Mouse (Mus musculus) midbrain, postnatal 0 days (tissue): ENCODE results near the gene Oas1f. TPM values are rescaled to one million over a fixed set of nuclear protein-coding genes. Genes with fewer than 3 reads are reported as not detected.
A peak's percentile ranks its signal among the peaks of the same experiment; 100 is the strongest.

Experiments
- ATAC-seq: fragments of 200-750 bp; cut with Nextera tagmentation; 2 replicates; pipeline ENCODE4 v1.8.0; 2017; ENCODE audit warnings: moderate number of reproducible peaks, mild to moderate bottlenecking, moderate TSS enrichment, moderate library complexity; ENCODE audit not compliant: low FRiP score
- DNase-seq: peaks from one replicate; pipeline ENCODE4 v3.0.0-alpha.2; 2015; ENCODE audit warnings: low spot score
- H3K27ac ChIP-seq: fragments of 300-500 bp; sonication (generic); 2 replicates; pipeline ENCODE4 v1.5.1; 2014; ENCODE audit warnings: low read depth, mild to moderate bottlenecking, low read length, mixed read lengths
- H3K27me3 ChIP-seq: fragments of 300-500 bp; sonication (generic); 2 replicates; pipeline ENCODE4 v1.6.1; 2014; ENCODE audit warnings: low read length, control low read depth, mixed read lengths; ENCODE audit not compliant: insufficient read depth
- H3K36me3 ChIP-seq: fragments of 300-500 bp; sonication (generic); 2 replicates; pipeline ENCODE4 v1.6.1; 2014; ENCODE audit warnings: low read length, control low read depth, mixed read lengths; ENCODE audit not compliant: insufficient read depth
- H3K4me1 ChIP-seq: fragments of 300-500 bp; sonication (generic); 2 replicates; pipeline ENCODE4 v1.6.1; 2014; ENCODE audit warnings: mild to moderate bottlenecking, control low read depth, antibody characterized with exemption, low read length, mixed read lengths; ENCODE audit not compliant: insufficient read depth
- H3K4me2 ChIP-seq: fragments of 300-500 bp; sonication (generic); 2 replicates; pipeline ENCODE4 v1.6.1; 2014; ENCODE audit warnings: low read depth, mild to moderate bottlenecking, low read length, mixed read lengths; ENCODE audit not compliant: poor library complexity, severe bottlenecking
- H3K4me3 ChIP-seq: fragments of 300-500 bp; sonication (generic); 2 replicates; pipeline ENCODE4 v1.5.1; 2014; ENCODE audit warnings: low read depth, mild to moderate bottlenecking, low read length, moderate library complexity
- H3K9ac ChIP-seq: fragments of 300-500 bp; sonication (generic); replicated peaks from 2 replicates; pipeline ENCODE4 v1.6.1; 2014; ENCODE audit warnings: mild to moderate bottlenecking, low read length, moderate library complexity, mixed read lengths; ENCODE audit not compliant: poor library complexity, severe bottlenecking
- H3K9me3 ChIP-seq: fragments of 300-500 bp; sonication (generic); 2 replicates; pipeline ENCODE4 v1.6.1; 2016; ENCODE audit warnings: low read length, control low read depth
- CTCF ChIP-seq: IDR thresholded peaks from 2 replicates; pipeline ENCODE4 v1.5.1; 2016; ENCODE audit warnings: antibody characterized with exemption, mild to moderate bottlenecking
- WGBS: fragments of 180-500 bp; shearing (Covaris S2); extraction: QIAGEN DNeasy Blood & Tissue Kit; methylation state at CpG from one replicate; pipeline ENCODE4 v1.1.7; 2014; 5-methylcytosine and 5-hydroxymethylcytosine counted together
- polyA plus RNA-seq: library from polyadenylated mRNA; unstranded; fragments of >200 nt; fragmentation: Nextera tagmentation; extraction: Ambion mirVana; gene quantifications from 2 replicates; pipeline ENCODE4 v1.2.1, GENCODE M21; 2015
- total RNA-seq: library from RNA; depleted of rRNA; stranded (reverse); fragments of >200 nt; gene quantifications from 2 replicates; pipeline ENCODE4 v1.2.3, GENCODE M21; 2014

Gene Oas1f
- total and polyA plus RNA-seq, 2 experiments from 2014 or later, result not detected

- Histone ChIP-seq H3K27me3 (no peaks in the 10 kb centered on the region), H3K4me3 (no peak overlapping the region), H3K9ac (no peak overlapping the region), H3K4me1 (no peaks in the 10 kb centered on the region), H3K36me3 (no peaks in the 10 kb centered on the region), H3K27ac (no peak overlapping the region), H3K4me2 (peak overlapping the region; percentile 24; the same call in 1 of the 2 replicates), H3K9me3 (no peaks in the 10 kb centered on the region)
- DNase-seq (peak; percentile 33), ATAC-seq (no peak)
- 9% methylated on average over 17 of the region's 17 CpGs for WGBS
- no peak for TF ChIP-seq CTCF
Measured at GRCm38 (mm10) chr5:120833335-120834280, 13.6 kb upstream of the Oas1f start.

- ATAC-seq (no peak), DNase-seq (peak; percentile 52)
- Histone ChIP-seq H3K4me1 (no peaks in the 10 kb centered on the region), H3K9me3 (no peaks in the 10 kb centered on the region), H3K36me3 (no peaks in the 10 kb centered on the region), H3K27ac (no peak overlapping the region), H3K9ac (no peak overlapping the region), H3K4me3 (no peak overlapping the region), H3K4me2 (no peak overlapping the region), H3K27me3 (no peaks in the 10 kb centered on the region)
- 5% methylated on average over 8 of the region's 8 CpGs for WGBS
- TF ChIP-seq CTCF, result peak; percentile 75
Measured at GRCm38 (mm10) chr5:120836731-120837585, 10.2 kb upstream of the Oas1f start.

GRCm38 (mm10) chr5:120844713-120845112, 2.5 kb upstream of the Oas1f start:
- no peak overlapping the region for H3K4me3 ChIP-seq
- H3K4me1 ChIP-seq, result no peaks in the 10 kb centered on the region
- DNase-seq (peak; percentile 40), ATAC-seq (no peak)
- 66% methylated on average over 3 of the region's 3 CpGs for WGBS
- no peak for TF ChIP-seq CTCF
- H3K9me3 ChIP-seq, result no peaks in the 10 kb centered on the region
- no peak overlapping the region for H3K4me2 ChIP-seq
- no peaks in the 10 kb centered on the region for H3K36me3 ChIP-seq
- no peaks in the 10 kb centered on the region for H3K27me3 ChIP-seq
- no peak overlapping the region for H3K9ac ChIP-seq
- no peak overlapping the region for H3K27ac ChIP-seq

- no peaks in the 10 kb centered on the region for H3K27me3 ChIP-seq
- peaks cover 6% of the 10 kb centered on the region; the same call in 1 of the 2 replicates for H3K9me3 ChIP-seq
Measured at GRCm38 (mm10) chr5:120849601-120850136, 2.5 kb downstream of the Oas1f start.

GRCm38 (mm10) chr5:120859241-120859640, 12.1 kb downstream of the Oas1f start:
- Histone ChIP-seq H3K9ac (no peak overlapping the region), H3K4me3 (no peak overlapping the region), H3K9me3 (peaks cover 3% of the 10 kb centered on the region; the same call in 1 of the 2 replicates), H3K27me3 (no peaks in the 10 kb centered on the region), H3K4me1 (no peaks in the 10 kb centered on the region), H3K27ac (no peak overlapping the region), H3K36me3 (no peaks in the 10 kb centered on the region), H3K4me2 (no peak overlapping the region)
- no peak for TF ChIP-seq CTCF
- ATAC-seq (no peak), DNase-seq (no peak)
- WGBS, result 71% methylated on average over 2 of the region's 2 CpGs

More at GRCm38 (mm10) chr5:120849601-120850136, 2.5 kb downstream of the Oas1f start:
- no peak overlapping the region for H3K9ac ChIP-seq
- 63% methylated on average over 3 of the region's 3 CpGs for WGBS
- no peaks in the 10 kb centered on the region for H3K36me3 ChIP-seq
- no peak overlapping the region for H3K4me2 ChIP-seq
- H3K4me3 ChIP-seq, result no peak overlapping the region
- DNase-seq (peak; percentile 23), ATAC-seq (no peak)
- no peaks in the 10 kb centered on the region for H3K4me1 ChIP-seq
- no peak overlapping the region for H3K27ac ChIP-seq
- peak; percentile 68 for TF ChIP-seq CTCF
